Mouse (Mus musculus) CD4-positive, CD25-positive, alpha-beta regulatory T cell, adult 2 months (primary cell): ENCODE measurements around the gene Tpm1.

Experiments used
- DNase-seq: peaks from one replicate; pipeline ENCODE4 v3.0.0-alpha.2; 2012; ENCODE audit warnings: low read depth, low spot score

Tpm1 gene

DNA sequence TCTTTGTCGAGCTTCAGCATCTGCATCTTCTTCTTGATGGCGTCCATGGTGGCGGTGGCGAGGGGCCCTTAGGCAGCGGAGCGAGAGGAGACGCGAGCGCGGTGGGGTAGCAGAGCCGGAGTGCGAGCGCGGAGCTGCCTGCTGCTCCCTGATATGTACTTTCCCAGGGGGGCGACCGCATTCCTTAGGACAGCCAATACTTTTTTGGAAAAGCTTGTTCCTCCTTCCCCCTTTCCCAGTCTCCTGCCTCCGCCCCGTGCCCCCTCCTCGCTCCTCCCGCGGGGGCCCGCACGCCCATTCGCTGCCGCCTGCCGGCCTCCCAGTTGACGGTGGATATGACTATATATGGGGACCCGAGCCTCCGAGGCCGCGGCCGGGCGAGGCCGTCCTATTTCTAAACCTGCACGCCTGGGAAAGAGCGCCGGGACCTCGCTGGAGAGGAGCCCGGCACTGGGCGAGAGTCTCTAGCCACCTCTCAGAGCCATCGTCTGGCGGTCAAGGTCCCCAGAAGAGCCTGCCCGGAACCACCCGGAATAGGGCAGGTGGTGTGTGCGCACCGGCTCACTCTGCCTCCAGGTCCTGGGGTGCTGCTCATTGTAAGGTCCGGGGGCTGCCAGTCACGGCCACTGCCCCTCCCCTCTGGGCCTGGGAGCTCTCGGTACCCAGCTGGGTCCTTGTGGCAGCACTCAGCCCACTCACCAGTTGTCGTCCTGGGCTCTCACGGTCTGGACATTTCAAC is at the start of gene Tpm1:
Tpm1 (minus strand) TSS at position 321 of the 739 bp plus-strand sequence.
- DNase-seq, result peak; percentile 51

DNA sequence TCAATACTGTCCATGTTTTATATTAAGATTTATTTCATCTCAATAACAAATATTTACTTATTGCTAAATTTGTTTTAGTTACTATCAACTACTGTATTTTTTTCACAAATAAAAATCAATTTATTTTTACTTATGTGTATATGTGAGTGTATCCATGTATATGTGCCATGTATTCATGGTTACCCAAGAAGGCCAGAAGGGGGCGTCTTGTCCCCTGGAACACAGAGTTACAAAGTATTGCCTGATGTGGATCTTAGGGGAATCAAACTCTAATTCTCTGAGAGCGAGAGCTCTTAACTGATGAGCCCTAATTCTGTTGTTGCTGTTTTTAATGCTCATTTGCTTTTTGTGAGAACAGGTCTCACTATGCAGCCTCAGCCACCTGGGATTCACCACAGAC is 45.2 kb upstream of the Tpm1 start:
- no peak for DNase-seq

GRCm38 (mm10) chr9:67092210-67092609 is 43.0 kb upstream of the Tpm1 start:
- DNase-seq, result no peak

DNA sequence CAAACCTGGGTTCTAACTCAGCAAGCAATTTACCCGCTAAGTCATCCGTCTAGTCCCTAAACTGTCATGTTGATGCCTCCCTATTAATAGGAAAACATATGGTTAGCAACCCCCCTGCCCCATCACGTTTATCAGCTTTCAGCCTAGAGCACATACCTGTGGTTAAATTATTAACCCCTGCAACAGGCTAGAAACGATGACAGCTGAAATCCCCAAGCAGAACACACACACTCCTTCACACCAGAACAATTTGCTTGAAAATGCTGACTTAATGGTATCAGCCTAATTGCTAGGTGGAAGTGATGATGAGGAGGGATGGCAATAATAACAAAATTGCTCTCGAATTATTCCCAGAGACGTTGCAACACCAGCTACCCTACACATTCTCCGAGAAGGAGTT is 42.4 kb upstream of the Tpm1 start:
- no peak for DNase-seq

GRCm38 (mm10) chr9:67091151-67091550 is 41.9 kb upstream of the Tpm1 start:
- no peak for DNase-seq

DNA sequence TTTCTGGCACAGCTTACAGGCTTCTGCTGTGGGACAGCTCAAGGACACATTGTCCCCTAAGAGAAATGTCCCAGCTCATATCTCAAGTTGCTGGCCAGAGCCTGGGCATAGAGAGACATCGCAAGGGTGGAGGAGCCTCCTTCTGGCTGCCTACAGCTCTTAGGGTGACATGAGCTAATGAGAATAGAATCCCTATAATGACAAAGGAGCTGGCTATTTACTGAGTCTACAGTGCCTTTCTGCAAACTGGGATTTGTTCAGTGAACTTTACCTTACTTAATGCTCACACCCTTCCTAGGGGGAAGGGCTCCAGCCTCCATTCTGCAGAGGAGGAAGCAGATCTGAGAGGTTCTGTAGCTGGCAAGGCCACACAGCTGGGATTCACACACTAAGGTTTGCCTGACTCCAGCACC is 41.4 kb upstream of the Tpm1 start:
- DNase-seq, result no peak

GRCm38 (mm10) chr9:67089167-67089566 is 40.0 kb upstream of the Tpm1 start:
- DNase-seq, result no peak

DNA sequence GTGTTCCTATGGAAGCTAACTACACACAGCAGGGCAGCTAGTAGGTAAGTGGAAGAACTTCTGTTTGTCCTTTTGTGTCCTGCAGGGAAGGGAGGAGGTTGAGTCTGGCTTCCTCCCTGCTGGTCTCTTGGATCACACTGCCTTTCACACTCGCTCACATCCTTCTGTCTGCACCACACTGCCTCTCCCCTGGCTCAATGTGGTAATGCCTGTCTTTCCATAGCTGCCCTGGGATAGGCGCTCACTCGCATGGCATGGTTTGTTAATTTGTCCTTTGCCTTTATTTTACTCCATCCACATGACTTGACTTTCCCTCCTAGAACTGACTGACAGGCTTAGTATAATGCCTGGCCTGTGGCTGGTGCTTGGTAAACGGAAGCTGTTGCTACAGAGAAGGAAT is 34.6 kb upstream of the Tpm1 start:
- no peak for DNase-seq

- DNase-seq, result no peak
Measured at GRCm38 (mm10) chr9:67081688-67082087, 32.5 kb upstream of the Tpm1 start.

GRCm38 (mm10) chr9:67077658-67078319 is 28.6 kb upstream of the Tpm1 start:
- DNase-seq, result no peak

DNA sequence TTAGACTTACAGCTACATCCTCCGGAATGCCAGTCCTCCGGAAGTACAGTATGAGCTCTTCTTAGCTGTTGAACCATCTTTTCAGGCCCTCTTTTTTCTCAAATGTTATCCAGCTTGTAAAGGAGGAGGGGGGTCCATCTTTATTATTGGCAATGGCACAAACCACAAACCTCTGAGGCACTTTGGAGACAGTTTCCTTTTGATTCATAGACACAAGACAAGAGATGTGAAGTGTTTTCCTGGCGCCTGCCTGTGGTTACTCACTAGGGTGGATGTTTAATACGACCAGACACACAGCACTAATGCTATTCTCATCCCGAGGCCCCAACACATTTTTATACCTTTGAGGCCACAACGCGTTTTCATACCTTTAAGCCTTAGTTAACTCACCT is 28.1 kb upstream of the Tpm1 start:
- DNase-seq, result no peak

DNA sequence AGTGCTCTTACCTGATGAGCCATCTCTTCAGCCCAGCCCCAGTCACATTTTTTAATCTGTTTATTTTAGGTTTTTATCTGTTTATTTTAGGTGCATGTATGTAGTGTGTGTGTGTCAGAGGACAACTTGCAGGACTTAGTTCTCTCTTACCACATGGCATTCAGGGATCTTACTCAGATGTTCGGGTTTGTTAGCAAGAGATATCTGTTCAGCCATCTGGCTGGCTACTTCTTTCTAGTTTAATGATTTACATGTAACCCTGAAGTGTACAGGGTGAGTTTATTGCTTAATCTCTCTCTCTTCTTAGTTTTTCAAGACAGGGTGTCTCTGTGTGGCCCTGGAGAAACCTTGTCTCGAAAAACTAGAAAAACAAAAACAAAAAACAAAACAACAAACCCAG is 23.0 kb upstream of the Tpm1 start:
- DNase-seq, result no peak

DNA sequence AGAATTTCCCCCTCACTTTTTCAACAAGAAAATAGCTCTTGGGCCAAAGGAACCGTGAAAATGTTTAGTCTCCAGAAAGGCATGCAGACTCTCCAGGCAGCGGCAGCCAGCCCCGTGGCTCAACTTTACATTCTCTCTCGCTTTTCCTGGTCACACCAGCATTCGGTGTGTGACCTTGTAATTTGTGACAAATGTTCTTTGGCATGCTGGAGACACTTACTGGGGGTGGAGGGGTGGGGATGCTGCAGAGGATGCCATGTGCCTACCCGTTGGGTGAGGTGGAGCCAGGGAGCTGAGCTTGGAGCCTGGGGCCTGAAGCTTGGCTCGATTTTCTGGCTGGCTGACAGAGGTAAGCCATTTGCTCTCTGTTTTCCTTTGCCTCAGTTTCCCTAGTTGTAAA is 22.4 kb upstream of the Tpm1 start:
- no peak for DNase-seq

- no peak for DNase-seq
Measured at GRCm38 (mm10) chr9:67071103-67071502, 21.9 kb upstream of the Tpm1 start.

DNA sequence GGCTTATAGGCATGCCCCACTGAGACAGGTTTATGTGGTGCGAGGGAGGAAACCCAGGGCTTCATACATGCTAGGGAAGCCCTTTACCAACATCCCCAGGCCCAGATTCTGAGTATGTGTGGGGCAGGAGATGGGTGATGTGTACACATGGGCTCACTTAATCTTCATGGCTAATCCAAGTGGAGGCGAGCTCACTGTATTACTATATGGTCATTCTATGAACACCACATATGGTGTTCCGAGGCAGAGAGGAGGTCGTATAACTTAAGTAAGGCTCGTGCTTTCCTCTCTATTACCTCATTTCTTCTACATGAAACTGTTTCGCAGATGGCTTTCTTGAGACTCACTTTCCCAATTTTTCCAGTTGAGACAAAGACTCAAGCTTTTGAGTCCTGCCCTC is 17.4 kb upstream of the Tpm1 start:
- DNase-seq, result no peak

DNA sequence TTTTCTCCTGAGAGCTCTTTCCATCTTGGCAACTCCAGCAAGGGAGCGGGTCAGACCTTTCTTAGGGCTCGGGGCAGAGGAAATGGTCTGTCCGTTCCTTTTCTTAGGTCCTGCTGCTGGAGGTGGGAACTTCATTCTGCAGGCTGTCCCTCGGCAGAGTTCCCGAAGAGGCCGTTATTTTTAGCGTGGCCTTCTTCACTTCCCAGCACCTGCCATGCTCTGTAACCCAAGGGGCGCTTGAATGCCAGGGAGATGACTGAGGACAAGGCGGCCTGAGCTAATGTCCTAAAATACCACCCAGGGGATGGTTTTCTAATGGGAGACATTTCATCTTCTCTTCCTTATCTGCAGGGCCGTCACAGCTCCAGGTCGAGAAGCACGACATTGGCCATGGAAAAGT is 10.5 kb upstream of the Tpm1 start:
- no peak for DNase-seq

- no peak for DNase-seq
Measured at GRCm38 (mm10) chr9:67058366-67058765, 9.2 kb upstream of the Tpm1 start.

DNA sequence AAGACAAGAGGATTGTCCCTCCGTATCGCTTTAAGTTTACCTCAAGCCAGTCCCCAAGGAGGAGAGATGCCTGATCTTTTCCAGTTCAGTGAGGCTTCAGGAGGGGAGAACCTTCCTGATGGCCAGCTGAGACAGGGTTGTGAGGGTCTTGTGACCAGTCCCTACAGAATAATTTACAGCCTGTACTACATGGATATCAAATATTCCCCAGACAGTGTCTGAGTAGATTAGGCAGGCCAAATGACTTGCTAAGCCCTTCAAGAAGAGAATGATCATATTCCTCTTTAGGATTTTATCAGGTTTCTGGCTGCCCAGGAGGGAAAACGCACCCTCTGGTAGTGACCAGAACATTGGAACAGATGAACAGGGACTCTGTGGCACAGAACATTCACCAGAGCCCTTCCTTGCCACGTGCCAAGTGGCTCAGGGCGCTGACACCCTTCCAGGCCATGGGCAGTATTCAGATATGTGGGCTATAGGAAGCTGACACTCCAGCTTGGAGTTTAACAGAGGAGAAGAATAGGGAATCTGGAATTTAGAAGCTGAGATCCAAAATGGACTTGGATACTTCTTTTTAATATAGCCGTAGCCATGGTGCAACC is 1.6 kb upstream of the Tpm1 start:
- DNase-seq, result no peak

DNA sequence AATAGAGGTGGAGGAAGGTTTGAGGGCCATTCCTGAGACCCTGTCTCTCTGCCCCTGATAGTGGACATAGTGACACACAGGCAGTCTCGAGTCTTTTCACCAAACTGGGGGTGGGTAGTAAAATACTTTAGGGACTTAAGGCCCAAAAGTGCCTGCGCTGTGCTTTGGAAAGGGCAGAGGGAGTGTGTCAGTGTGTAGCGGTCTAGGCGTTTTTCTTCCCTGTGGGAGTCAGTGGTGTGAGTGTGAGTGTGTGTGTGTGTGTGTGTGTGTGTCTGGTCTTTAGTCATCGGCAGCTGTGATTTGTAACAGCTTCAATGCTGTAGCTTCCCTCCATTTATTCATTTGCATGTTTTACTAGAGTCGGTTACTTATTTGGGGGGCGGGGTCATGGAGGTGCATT is 630 bp upstream of the Tpm1 start:
- peak; percentile 13 for DNase-seq

GRCm38 (mm10) chr9:67048483-67049085 is 622 bp downstream of the Tpm1 start:
- DNase-seq, result no peak

- peak; percentile 46 for DNase-seq
Measured at GRCm38 (mm10) chr9:67047606-67048482, 1.4 kb downstream of the Tpm1 start.
